Mouse (Mus musculus): ENCODE data around the gene Clca4b. TPM values are rescaled to one million over a fixed set of nuclear protein-coding genes. Genes with fewer than 3 reads are reported as not detected.
"Not testable (repeated sequence)": the region's sequence is repeated elsewhere in the genome, so short reads cannot be mapped to it uniquely, and the experiment has no call there.

Clca4b gene
- total and polyA plus RNA-seq, 2 experiments: not detected

GRCm38 (mm10) chr3:144969755-144970154 lies 37.4 kb upstream of the Clca4b start:
- H3K4me1 ChIP-seq (ENCODE audit: control insufficient read depth, insufficient read depth, low read length): no peaks in the 10 kb centered on the region
- no peaks in the 10 kb centered on the region for H3K27me3 ChIP-seq (ENCODE audit: control insufficient read depth, insufficient read depth, low read length)
- H3K27ac ChIP-seq (replicated peaks; ENCODE audit: insufficient read depth, low read depth, low read length): no peak overlapping the region
- WGBS: 76% methylated on average over 1 of the region's 1 CpGs
- DNase-seq (ENCODE audit: extremely low read depth, low read depth, low spot score): no peak
- H3K36me3 ChIP-seq (ENCODE audit: control insufficient read depth, insufficient read depth, low read length): no peaks in the 10 kb centered on the region
- H3K4me3 ChIP-seq (ENCODE audit: insufficient read depth, low read depth, low read length): no peak overlapping the region
- no peak for TF ChIP-seq CTCF (IDR thresholded peaks at IDR 0.05; ENCODE audit: low read depth, low read length)
- TF ChIP-seq POLR2A (IDR thresholded peaks at IDR 0.05; ENCODE audit: extremely low read depth, insufficient read depth, low read length): no peak
- no peaks in the 10 kb centered on the region for H3K79me2 ChIP-seq (ENCODE audit: control insufficient read depth, insufficient read depth, low read length)
- no peak overlapping the region for H3K9ac ChIP-seq (ENCODE audit: low read depth, low read length)

GRCm38 (mm10) chr3:144966074-144966473 lies 33.7 kb upstream of the Clca4b start:
- H3K36me3 ChIP-seq (ENCODE audit: control insufficient read depth, insufficient read depth, low read length): no peaks in the 10 kb centered on the region

GRCm38 (mm10) chr3:144950829-144951228 lies 18.5 kb upstream of the Clca4b start:
- Histone ChIP-seq H3K4me1 (ENCODE audit: control insufficient read depth, insufficient read depth, low read length) (no peaks in the 10 kb centered on the region), H3K4me3 (ENCODE audit: insufficient read depth, low read depth, low read length) (no peak overlapping the region), H3K36me3 (ENCODE audit: control insufficient read depth, insufficient read depth, low read length) (no peaks in the 10 kb centered on the region), H3K9ac (ENCODE audit: low read depth, low read length) (no peak overlapping the region), H3K79me2 (ENCODE audit: control insufficient read depth, insufficient read depth, low read length) (no peaks in the 10 kb centered on the region), H3K27ac (replicated peaks; ENCODE audit: insufficient read depth, low read depth, low read length) (no peak overlapping the region), H3K27me3 (ENCODE audit: control insufficient read depth, insufficient read depth, low read length) (no peaks in the 10 kb centered on the region)
- 58% methylated on average over 4 of the region's 4 CpGs for WGBS
- no peak for TF ChIP-seq POLR2A (IDR thresholded peaks at IDR 0.05; ENCODE audit: extremely low read depth, insufficient read depth, low read length)
- TF ChIP-seq CTCF (IDR thresholded peaks at IDR 0.05; ENCODE audit: low read depth, low read length): no peak
- DNase-seq (ENCODE audit: extremely low read depth, low read depth, low spot score): no peak

More at GRCm38 (mm10) chr3:144966074-144966473, 33.7 kb upstream of the Clca4b start:
- Histone ChIP-seq H3K4me1 (ENCODE audit: control insufficient read depth, insufficient read depth, low read length) (no peaks in the 10 kb centered on the region), H3K27ac (replicated peaks; ENCODE audit: insufficient read depth, low read depth, low read length) (no peak overlapping the region), H3K9ac (ENCODE audit: low read depth, low read length) (no peak overlapping the region), H3K4me3 (ENCODE audit: insufficient read depth, low read depth, low read length) (no peak overlapping the region), H3K27me3 (ENCODE audit: control insufficient read depth, insufficient read depth, low read length) (no peaks in the 10 kb centered on the region), H3K79me2 (ENCODE audit: control insufficient read depth, insufficient read depth, low read length) (no peaks in the 10 kb centered on the region)
- WGBS: 64% methylated on average over 4 of the region's 4 CpGs
- TF ChIP-seq CTCF (IDR thresholded peaks at IDR 0.05; ENCODE audit: low read depth, low read length) (no peak), POLR2A (IDR thresholded peaks at IDR 0.05; ENCODE audit: extremely low read depth, insufficient read depth, low read length) (no peak)
- no peak for DNase-seq (ENCODE audit: extremely low read depth, low read depth, low spot score)

- H3K4me3 ChIP-seq (ENCODE audit: insufficient read depth, low read depth, low read length); H3K9ac ChIP-seq (ENCODE audit: low read depth, low read length); H3K27me3 ChIP-seq (ENCODE audit: control insufficient read depth, insufficient read depth, low read length); H3K4me1 ChIP-seq (ENCODE audit: control insufficient read depth, insufficient read depth, low read length); H3K36me3 ChIP-seq (ENCODE audit: control insufficient read depth, insufficient read depth, low read length); H3K27ac ChIP-seq (replicated peaks; ENCODE audit: insufficient read depth, low read depth, low read length); H3K79me2 ChIP-seq (ENCODE audit: control insufficient read depth, insufficient read depth, low read length); DNase-seq (ENCODE audit: extremely low read depth, low read depth, low spot score): not testable (repeated sequence)
- 52% methylated on average over 5 of the region's 5 CpGs for WGBS
Observed at GRCm38 (mm10) chr3:144947376-144947775, 15.0 kb upstream of the Clca4b start.

- not testable (repeated sequence) for H3K27me3 ChIP-seq (ENCODE audit: control insufficient read depth, insufficient read depth, low read length)
Observed at GRCm38 (mm10) chr3:144933625-144934024, 1.3 kb upstream of the Clca4b start.

GRCm38 (mm10) chr3:144933011-144933491 lies 722 bp upstream of the Clca4b start:
- WGBS: 73% methylated on average over 1 of the region's 1 CpGs
- H3K79me2 ChIP-seq (ENCODE audit: control insufficient read depth, insufficient read depth, low read length): no peaks in the 10 kb centered on the region
- H3K4me3 ChIP-seq (ENCODE audit: insufficient read depth, low read depth, low read length): no peak overlapping the region
- no peak for TF ChIP-seq CTCF (IDR thresholded peaks at IDR 0.05; ENCODE audit: low read depth, low read length)
- TF ChIP-seq POLR2A (IDR thresholded peaks at IDR 0.05; ENCODE audit: extremely low read depth, insufficient read depth, low read length): no peak
- no peak overlapping the region for H3K9ac ChIP-seq (ENCODE audit: low read depth, low read length)
- peak; percentile 21 for DNase-seq (ENCODE audit: extremely low read depth, low read depth, low spot score)
- no peaks in the 10 kb centered on the region for H3K36me3 ChIP-seq (ENCODE audit: control insufficient read depth, insufficient read depth, low read length)
- no peak overlapping the region for H3K27ac ChIP-seq (replicated peaks; ENCODE audit: insufficient read depth, low read depth, low read length)
- H3K27me3 ChIP-seq (ENCODE audit: control insufficient read depth, insufficient read depth, low read length): no peaks in the 10 kb centered on the region
- H3K4me1 ChIP-seq (ENCODE audit: control insufficient read depth, insufficient read depth, low read length): no peaks in the 10 kb centered on the region

More at GRCm38 (mm10) chr3:144933625-144934024, 1.3 kb upstream of the Clca4b start:
- H3K36me3 ChIP-seq (ENCODE audit: control insufficient read depth, insufficient read depth, low read length); H3K4me1 ChIP-seq (ENCODE audit: control insufficient read depth, insufficient read depth, low read length); H3K27ac ChIP-seq (replicated peaks; ENCODE audit: insufficient read depth, low read depth, low read length); H3K9ac ChIP-seq (ENCODE audit: low read depth, low read length); H3K79me2 ChIP-seq (ENCODE audit: control insufficient read depth, insufficient read depth, low read length); DNase-seq (ENCODE audit: extremely low read depth, low read depth, low spot score); H3K4me3 ChIP-seq (ENCODE audit: insufficient read depth, low read depth, low read length): not testable (repeated sequence)

All from liver, adult 2 months (tissue).